Mouse (Mus musculus) testis, adult 2 months (tissue): ENCODE measurements at regions not wholly inside any gene's neighbourhood (a gene's known extent, or its start where the extent isn't known, plus 50 kb on each side); places are given as distances from the start of the nearest gene placed in this dataset.

Experiments
- H3K27ac ChIP-seq: fragments of 200-500 bp; 2 replicates; pipeline ENCODE4 v1.5.1; 2012; ENCODE audit warnings: low read depth, low read length; ENCODE audit not compliant: control insufficient read depth, insufficient read depth
- H3K27me3 ChIP-seq: fragments of 200-500 bp; 2 replicates; pipeline ENCODE4 v1.6.1; 2012; ENCODE audit warnings: mild to moderate bottlenecking, low read length, moderate library complexity; ENCODE audit not compliant: control insufficient read depth, insufficient read depth
- H3K36me3 ChIP-seq: fragments of 200-500 bp; 2 replicates; pipeline ENCODE4 v1.6.1; 2012; ENCODE audit warnings: mild to moderate bottlenecking, low read length; ENCODE audit not compliant: control insufficient read depth, insufficient read depth
- H3K4me1 ChIP-seq: fragments of 200-500 bp; 2 replicates; pipeline ENCODE4 v1.6.1; 2012; ENCODE audit warnings: low read length; ENCODE audit not compliant: control insufficient read depth, insufficient read depth
- H3K4me3 ChIP-seq: fragments of 200-500 bp; 2 replicates; pipeline ENCODE4 v1.5.1; 2012; ENCODE audit warnings: low read depth, mild to moderate bottlenecking, low read length, moderate library complexity, mixed read lengths; ENCODE audit not compliant: control insufficient read depth
- CTCF ChIP-seq: fragments of 200-500 bp; IDR thresholded peaks from 2 replicates; pipeline ENCODE4 v1.5.1; 2012; ENCODE audit warnings: low read depth, mild to moderate bottlenecking, inconsistent platforms, low read length, moderate library complexity; ENCODE audit not compliant: control insufficient read depth, insufficient read depth, insufficient replicate concordance
- POLR2A ChIP-seq: fragments of 200-500 bp; IDR thresholded peaks from 2 replicates; pipeline ENCODE4 v1.6.1; 2012; ENCODE audit warnings: low read depth, mild to moderate bottlenecking, inconsistent platforms, low read length, moderate library complexity; ENCODE audit not compliant: control insufficient read depth

- Histone ChIP-seq H3K27ac (no peak overlapping the region), H3K4me3 (no peak overlapping the region), H3K27me3 (no peaks in the 10 kb centered on the region), H3K4me1 (no peaks in the 10 kb centered on the region), H3K36me3 (no peaks in the 10 kb centered on the region)
- TF ChIP-seq CTCF (no peak), POLR2A (no peak)
Measured at GRCm38 (mm10) chr2:21963343-21964026, 263.8 kb upstream of the Myo3a start.

DNA sequence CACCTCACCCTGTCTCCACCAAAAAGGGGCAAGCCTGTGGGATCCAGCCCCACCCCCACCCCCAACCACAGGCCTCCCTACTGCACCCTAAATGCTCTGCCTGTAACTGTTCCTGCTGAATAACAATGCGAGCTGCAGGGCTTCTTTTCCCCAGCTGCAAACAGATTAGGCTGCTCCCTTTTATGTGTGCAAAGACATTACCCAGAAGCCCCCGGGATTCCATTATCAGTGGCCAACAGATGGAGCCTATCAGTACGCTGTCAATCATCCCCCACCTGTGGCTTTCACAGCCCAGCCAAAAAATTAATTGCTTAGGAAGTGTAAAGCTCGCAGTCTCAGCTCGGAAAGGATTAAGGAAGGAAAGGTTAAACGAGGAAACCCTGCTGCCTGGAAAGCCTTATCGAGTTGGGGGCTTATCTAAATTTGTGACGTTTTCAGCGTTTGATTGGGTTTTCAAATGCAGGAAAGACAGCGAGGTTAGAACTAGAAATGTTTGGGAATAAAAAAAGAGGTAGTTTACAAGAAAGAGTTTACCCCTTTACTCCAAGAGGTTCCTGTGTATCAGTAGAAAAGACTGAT is 263.2 kb upstream of the Myo3a start:
- TF ChIP-seq CTCF (no peak), POLR2A (no peak)
- Histone ChIP-seq H3K4me3 (no peak overlapping the region), H3K36me3 (no peaks in the 10 kb centered on the region), H3K4me1 (no peaks in the 10 kb centered on the region), H3K27ac (no peak overlapping the region), H3K27me3 (no peaks in the 10 kb centered on the region)

DNA sequence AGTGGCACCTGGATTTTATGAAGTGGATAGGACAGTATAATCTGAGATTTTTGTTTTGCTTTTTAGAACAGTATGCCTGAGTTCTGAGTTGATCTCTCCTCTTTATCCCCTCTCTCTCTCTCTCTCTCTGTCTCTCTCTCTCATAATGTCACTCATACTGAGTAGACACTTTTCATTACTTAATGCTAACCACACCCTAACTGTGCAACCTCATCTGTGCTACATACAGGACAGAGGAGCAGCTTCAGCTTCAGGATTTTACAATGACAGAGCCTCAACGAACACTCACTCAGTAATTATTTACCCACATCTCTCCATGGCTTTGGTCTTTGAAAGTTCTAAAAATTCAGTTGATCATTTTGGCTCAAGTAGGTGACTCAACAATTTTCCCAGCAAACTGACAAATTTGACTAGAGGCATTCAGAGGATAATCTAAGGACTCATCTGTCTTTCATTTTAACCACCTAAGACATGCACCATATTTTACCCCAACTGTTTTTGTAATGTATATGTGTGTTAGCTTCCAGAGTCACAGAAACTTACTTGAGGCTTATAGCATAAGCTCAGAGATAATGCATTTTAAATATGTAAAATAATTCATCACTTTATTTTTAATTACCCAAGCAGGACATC is 256.4 kb upstream of the Myo3a start:
- no peaks in the 10 kb centered on the region for H3K36me3 ChIP-seq
- no peak for TF ChIP-seq CTCF
- TF ChIP-seq POLR2A = no peak
- H3K4me3 ChIP-seq = no peak overlapping the region
- no peak overlapping the region for H3K27ac ChIP-seq
- no peaks in the 10 kb centered on the region for H3K4me1 ChIP-seq
- no peaks in the 10 kb centered on the region for H3K27me3 ChIP-seq

GRCm38 (mm10) chr2:21974599-21974998 is 252.7 kb upstream of the Myo3a start:
- Histone ChIP-seq H3K27me3 (no peaks in the 10 kb centered on the region), H3K36me3 (no peaks in the 10 kb centered on the region), H3K27ac (no peak overlapping the region), H3K4me3 (no peak overlapping the region), H3K4me1 (no peaks in the 10 kb centered on the region)
- TF ChIP-seq POLR2A = no peak

DNA sequence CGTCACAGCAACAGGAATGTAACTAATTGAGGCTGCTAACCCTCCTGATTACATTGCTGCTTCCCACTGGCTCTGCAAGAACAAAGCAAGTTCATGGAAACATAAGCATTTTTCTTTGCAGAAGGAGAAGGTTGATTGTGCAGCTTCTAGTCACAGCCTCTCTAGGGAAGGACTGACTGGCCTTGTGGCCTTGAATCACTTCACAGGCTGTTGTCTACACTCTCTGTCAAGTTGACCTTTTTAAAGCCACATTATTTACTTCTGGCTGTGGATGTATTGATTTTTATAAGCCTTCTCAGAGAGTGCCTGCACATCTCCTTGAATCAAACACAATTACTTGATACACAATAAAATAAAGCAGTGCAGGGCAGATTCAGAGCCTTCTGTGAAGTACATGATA is 251.8 kb upstream of the Myo3a start:
- no peak overlapping the region for H3K4me3 ChIP-seq
- no peak for TF ChIP-seq POLR2A
- TF ChIP-seq CTCF = no peak
- no peak overlapping the region for H3K27ac ChIP-seq
- no peaks in the 10 kb centered on the region for H3K36me3 ChIP-seq
- H3K27me3 ChIP-seq = no peaks in the 10 kb centered on the region
- no peaks in the 10 kb centered on the region for H3K4me1 ChIP-seq

DNA sequence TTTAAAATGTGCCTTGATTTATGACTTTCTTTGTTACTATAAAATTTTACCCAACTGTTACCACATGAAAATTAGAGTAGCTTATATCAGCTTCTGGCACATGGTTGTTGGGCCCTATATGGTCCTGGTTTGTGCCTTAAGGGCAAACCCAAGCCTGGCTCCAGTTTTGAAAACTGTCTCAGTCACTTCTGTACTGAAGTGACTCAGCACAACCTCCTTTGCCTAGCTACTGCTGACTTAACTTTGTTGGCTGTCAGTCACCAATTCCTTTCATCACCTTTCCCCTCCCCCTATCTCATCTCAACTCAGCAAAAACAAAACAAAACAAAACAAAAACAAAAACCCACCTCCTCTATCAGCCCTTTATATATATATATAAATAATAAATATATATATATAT is 251.0 kb upstream of the Myo3a start:
- H3K27me3 ChIP-seq = no peaks in the 10 kb centered on the region

DNA sequence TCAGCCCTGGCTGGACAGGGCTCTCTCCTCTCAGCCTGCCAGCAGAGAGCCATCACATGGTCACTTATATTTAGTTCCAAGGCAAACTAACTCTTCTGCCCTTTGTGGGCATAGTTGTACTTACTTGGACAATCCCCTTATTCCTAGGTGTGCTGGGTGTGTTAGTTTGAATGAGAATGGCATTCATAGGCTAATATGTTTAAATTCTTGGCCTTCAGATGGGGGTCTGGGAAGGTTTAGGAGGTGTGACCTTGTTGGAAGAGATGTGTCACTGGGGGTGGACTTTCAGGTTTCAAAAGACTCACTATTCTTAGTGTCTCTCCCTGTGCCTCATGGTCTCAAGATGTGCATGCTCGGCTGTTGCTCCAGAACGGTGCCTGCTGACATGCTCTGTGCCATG is 250.5 kb upstream of the Myo3a start:
- Histone ChIP-seq H3K4me3 (no peak overlapping the region), H3K27me3 (no peaks in the 10 kb centered on the region), H3K27ac (no peak overlapping the region), H3K36me3 (no peaks in the 10 kb centered on the region), H3K4me1 (no peaks in the 10 kb centered on the region)
- TF ChIP-seq POLR2A (no peak), CTCF (no peak)

More for the DNA sequence above, 251.0 kb upstream of the Myo3a start:
- H3K4me1 ChIP-seq = no peaks in the 10 kb centered on the region
- H3K36me3 ChIP-seq = no peaks in the 10 kb centered on the region
- no peak overlapping the region for H3K4me3 ChIP-seq
- H3K27ac ChIP-seq = no peak overlapping the region
- TF ChIP-seq POLR2A = no peak
